Comparison of ENCODE assay signal across 7 mouse cellular contexts in genomic region chr8:85839916-85840656, GRCm38 (mm10). TPM values are rescaled to one million over a fixed set of nuclear protein-coding genes. Genes with fewer than 3 reads are reported as not detected.
A peak's percentile ranks its signal among the peaks of the same experiment; 100 is the strongest.
DNase-seq lines count a peak whose midpoint lies in the region; ATAC-seq lines count a peak whose summit lies in the region.

No protein-coding gene starts in this region.

- H3K4me1 ChIP-seq in neural tube, embryonic 11.5 days (ENCODE audit: control insufficient read depth, insufficient read depth, low read length) = peaks cover 8% of the 10 kb centered on the region; the same call in 1 of the 2 replicates
- peaks cover 15% of the 10 kb centered on the region for H3K4me1 ChIP-seq in embryonic facial prominence, embryonic 12.5 days
- H3K4me1 ChIP-seq in hindbrain, embryonic 14.5 days (replicated peaks; ENCODE audit: control insufficient read depth, insufficient read depth, low read length) = peaks cover 11% of the 10 kb centered on the region
- H3K4me1 ChIP-seq in midbrain, embryonic 16.5 days (ENCODE audit: control insufficient read depth, insufficient read depth, low read length) = peaks cover 16% of the 10 kb centered on the region

- H3K4me3 ChIP-seq in neural tube, embryonic 11.5 days (ENCODE audit: low read depth, low read length) = peak overlapping the region; percentile 79
- peak overlapping the region; percentile 88 for H3K4me3 ChIP-seq in embryonic facial prominence, embryonic 12.5 days
- H3K4me3 ChIP-seq in hindbrain, embryonic 14.5 days (replicated peaks; ENCODE audit: low read length) = peak overlapping the region; percentile 77
- H3K4me3 ChIP-seq in midbrain, embryonic 16.5 days (ENCODE audit: low read depth, low read length) = peak overlapping the region; percentile 73

- WGBS in neural tube, embryonic 11.5 days = 2% methylated on average over 21 of the region's 21 CpGs
- 1% methylated on average over 21 of the region's 21 CpGs for WGBS in embryonic facial prominence, embryonic 12.5 days
- 2% methylated on average over 21 of the region's 21 CpGs for WGBS in hindbrain, embryonic 14.5 days
- 1% methylated on average over 21 of the region's 21 CpGs for WGBS in midbrain, embryonic 16.5 days

- H3K9ac ChIP-seq in neural tube, embryonic 11.5 days (ENCODE audit: low read length) = peak overlapping the region; percentile 96
- peak overlapping the region; percentile 88 for H3K9ac ChIP-seq in embryonic facial prominence, embryonic 12.5 days
- peak overlapping the region; percentile 91 for H3K9ac ChIP-seq in hindbrain, embryonic 14.5 days
- peak overlapping the region; percentile 84 for H3K9ac ChIP-seq in midbrain, embryonic 16.5 days (ENCODE audit: low read depth, low read length)

- H3K27ac ChIP-seq in neural tube, embryonic 11.5 days (ENCODE audit: low read depth, low read length) = peak overlapping the region; percentile 82
- H3K27ac ChIP-seq in embryonic facial prominence, embryonic 12.5 days = peak overlapping the region; percentile 97
- peak overlapping the region; percentile 98 for H3K27ac ChIP-seq in hindbrain, embryonic 14.5 days
- H3K27ac ChIP-seq in midbrain, embryonic 16.5 days (ENCODE audit: low read length) = peak overlapping the region; percentile 97

- H3K9me3 ChIP-seq in neural tube, embryonic 11.5 days (ENCODE audit: control insufficient read depth, low read length) = no peaks in the 10 kb centered on the region
- H3K9me3 ChIP-seq in embryonic facial prominence, embryonic 12.5 days = no peaks in the 10 kb centered on the region
- 0 out of 2 replicates have a peak, but pooled peaks cover under 1% of the 10 kb centered on the region for H3K9me3 ChIP-seq in hindbrain, embryonic 14.5 days (ENCODE audit: control insufficient read depth, low read length)
- 0 out of 2 replicates have a peak, but pooled peaks cover 2% of the 10 kb centered on the region for H3K9me3 ChIP-seq in midbrain, embryonic 16.5 days (replicated peaks; ENCODE audit: control insufficient read depth, low read length, poor library complexity, severe bottlenecking)

- no peaks in the 10 kb centered on the region for H3K27me3 ChIP-seq in neural tube, embryonic 11.5 days (ENCODE audit: control insufficient read depth, insufficient read depth, low read length)
- no peaks in the 10 kb centered on the region for H3K27me3 ChIP-seq in embryonic facial prominence, embryonic 12.5 days
- no peaks in the 10 kb centered on the region for H3K27me3 ChIP-seq in hindbrain, embryonic 14.5 days (ENCODE audit: control insufficient read depth, insufficient read depth, low read length)
- no peaks in the 10 kb centered on the region for H3K27me3 ChIP-seq in midbrain, embryonic 16.5 days (ENCODE audit: control insufficient read depth, insufficient read depth, low read depth, low read length)

- H3K36me3 ChIP-seq in neural tube, embryonic 11.5 days (ENCODE audit: control insufficient read depth, insufficient read depth, low read length) = no peaks in the 10 kb centered on the region
- peaks cover 9% of the 10 kb centered on the region for H3K36me3 ChIP-seq in embryonic facial prominence, embryonic 12.5 days
- peaks cover 20% of the 10 kb centered on the region for H3K36me3 ChIP-seq in hindbrain, embryonic 14.5 days (replicated peaks; ENCODE audit: control insufficient read depth, insufficient read depth)
- no peaks in the 10 kb centered on the region; the same call in 1 of the 2 replicates for H3K36me3 ChIP-seq in midbrain, embryonic 16.5 days (ENCODE audit: control insufficient read depth, insufficient read depth, low read length)

- peak overlapping the region; percentile 59 for H3K4me2 ChIP-seq in neural tube, embryonic 11.5 days (ENCODE audit: low read depth)
- peak overlapping the region; percentile 80 for H3K4me2 ChIP-seq in embryonic facial prominence, embryonic 12.5 days (replicated peaks)
- H3K4me2 ChIP-seq in hindbrain, embryonic 14.5 days (replicated peaks) = peak overlapping the region; percentile 72
- H3K4me2 ChIP-seq in midbrain, embryonic 16.5 days (ENCODE audit: low read length) = peak overlapping the region; percentile 75

- no peak for DNase-seq in neural tube, embryonic 11.5 days (ENCODE audit: low spot score)
- DNase-seq in neural tube, embryonic 10.5 days (ENCODE audit: extremely low spot score, low spot score) = no peak
- DNase-seq in hindbrain, embryonic 14.5 days (ENCODE audit: low spot score) = peak; percentile 27
- no peak for DNase-seq in cerebellum, postnatal 10 days
- DNase-seq in left cerebral cortex, adult 18-20 months (ENCODE audit: low spot score in 2 of 2) = no peak

- ATAC-seq in neural tube, embryonic 11.5 days (ENCODE audit: insufficient read depth, low FRiP score, low TSS enrichment) = no peak
- no peak; the same call in 1 of the 2 replicates for ATAC-seq in embryonic facial prominence, embryonic 12.5 days (ENCODE audit: insufficient number of reproducible peaks, insufficient read depth, low FRiP score, low TSS enrichment)
- no peak for ATAC-seq in hindbrain, embryonic 14.5 days (ENCODE audit: low FRiP score)
- peak; percentile 84 for ATAC-seq in midbrain, embryonic 16.5 days

RNA-seq across cellular contexts. Expression of gene Itfg1, which starts 0.6 kb away (rescaled TPM):
- polyA plus RNA-seq in neural tube, embryonic 11.5 days (2014; fragmentation: Nextera tagmentation; extraction: Ambion mirVana) = 93.5 TPM in 2 replicates
- polyA plus RNA-seq in embryonic facial prominence, embryonic 12.5 days (2016; fragmentation: Nextera tagmentation; extraction: Ambion mirVana) = 77.9 and 82.0 TPM in 2 replicates
- polyA plus RNA-seq in hindbrain, embryonic 14.5 days (2014; fragmentation: Nextera tagmentation; extraction: Ambion mirVana) = 236 and 263 TPM in 2 replicates
- 210 and 222 TPM in 2 replicates for polyA plus RNA-seq in midbrain, embryonic 16.5 days (2015; fragmentation: Nextera tagmentation; extraction: Ambion mirVana)
- 100 to 1,000 TPM; 172 to 183 TPM for total RNA-seq in left cerebral cortex, adult 18-20 months (2021)

RNA-seq across cellular contexts. Expression of gene Phkb, which starts 0.7 kb away (rescaled TPM):
- polyA plus RNA-seq in neural tube, embryonic 11.5 days (2014; fragmentation: Nextera tagmentation; extraction: Ambion mirVana) = 42.9 and 45.1 TPM in 2 replicates
- 51.1 and 53.9 TPM in 2 replicates for polyA plus RNA-seq in embryonic facial prominence, embryonic 12.5 days (2016; fragmentation: Nextera tagmentation; extraction: Ambion mirVana)
- 45.1 and 50.8 TPM in 2 replicates for polyA plus RNA-seq in hindbrain, embryonic 14.5 days (2014; fragmentation: Nextera tagmentation; extraction: Ambion mirVana)
- polyA plus RNA-seq in midbrain, embryonic 16.5 days (2015; fragmentation: Nextera tagmentation; extraction: Ambion mirVana) = 32.6 and 37.2 TPM in 2 replicates
- 10 to 100 TPM; 42.0 to 43.9 TPM for total RNA-seq in left cerebral cortex, adult 18-20 months (2021)
